Mouse (Mus musculus) embryonic facial prominence, embryonic 12.5 days (tissue): ENCODE measurements around the gene Btbd35f3. TPM values are rescaled to one million over a fixed set of nuclear protein-coding genes. Genes with fewer than 3 reads are reported as not detected.
"Not testable (repeated sequence)": the region's sequence is repeated elsewhere in the genome, so short reads cannot be mapped to it uniquely, and the experiment has no call there.

Experiments used
- ATAC-seq: fragments of 200-750 bp; cut with Nextera tagmentation; 2 replicates; pipeline ENCODE4 v1.8.0; 2017; ENCODE audit not compliant: insufficient number of reproducible peaks, insufficient read depth, low FRiP score, low TSS enrichment
- H3K27ac ChIP-seq: fragments of 300-500 bp; sonication (generic); 2 replicates; pipeline ENCODE4 v1.5.1; 2016; ENCODE audit warnings: mild to moderate bottlenecking
- H3K27me3 ChIP-seq: fragments of 300-500 bp; sonication (generic); 2 replicates; pipeline ENCODE4 v1.6.1; 2016; ENCODE audit warnings: mild to moderate bottlenecking, moderate library complexity
- H3K36me3 ChIP-seq: fragments of 300-500 bp; sonication (generic); 2 replicates; pipeline ENCODE4 v1.6.1; 2016; ENCODE audit warnings: mild to moderate bottlenecking
- H3K4me1 ChIP-seq: fragments of 300-500 bp; sonication (generic); 2 replicates; pipeline ENCODE4 v1.6.1; 2016
- H3K4me2 ChIP-seq: fragments of 300-500 bp; sonication (generic); replicated peaks from 2 replicates; pipeline ENCODE4 v1.6.1; 2016; ENCODE audit warnings: mild to moderate bottlenecking, moderate library complexity
- H3K4me3 ChIP-seq: fragments of 300-500 bp; sonication (generic); 2 replicates; pipeline ENCODE4 v1.5.1; 2016; ENCODE audit warnings: mild to moderate bottlenecking
- H3K9ac ChIP-seq: fragments of 300-500 bp; sonication (generic); 2 replicates; pipeline ENCODE4 v1.6.1; 2016; ENCODE audit warnings: mild to moderate bottlenecking, moderate library complexity
- H3K9me3 ChIP-seq: fragments of 300-500 bp; sonication (generic); 2 replicates; pipeline ENCODE4 v1.6.1; 2016; ENCODE audit warnings: mild to moderate bottlenecking, moderate library complexity
- WGBS: fragments of 180-500 bp; shearing (Covaris S2); methylation state at CpG from one replicate; pipeline ENCODE4 v1.1.7; 2016; 5-methylcytosine and 5-hydroxymethylcytosine counted together
- polyA plus RNA-seq: library from polyadenylated mRNA; unstranded; fragments of >200 nt; fragmentation: Nextera tagmentation; extraction: Ambion mirVana; gene quantifications from 2 replicates; pipeline ENCODE4 v1.2.1, GENCODE M21; 2016

Btbd35f3 gene
- not detected in 2 replicates for polyA plus RNA-seq

DNA sequence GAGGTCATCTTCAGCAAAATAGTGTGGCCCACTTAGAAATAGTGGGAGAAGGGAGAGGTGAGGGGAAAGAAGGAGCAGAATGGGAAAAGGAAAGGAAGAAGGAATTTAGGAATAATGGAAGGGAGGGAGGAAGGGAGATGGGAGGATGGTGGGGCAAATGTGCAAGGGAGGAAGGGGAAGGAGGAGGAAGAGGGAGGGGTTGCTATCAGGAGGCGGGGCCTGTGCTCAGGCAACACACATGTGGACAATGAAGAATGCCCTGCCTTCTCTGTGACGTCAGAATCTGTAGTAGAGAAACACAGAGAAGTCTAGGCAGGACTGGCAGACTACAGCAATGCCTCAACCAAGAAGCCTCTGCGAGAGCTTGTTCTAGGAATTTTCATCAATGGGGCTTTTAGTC lies at the start of gene Btbd35f3:
TSS of gene Btbd35f3 (plus strand) at position 301 of the 400 bp plus-strand sequence.
- H3K27ac ChIP-seq, H3K9ac ChIP-seq, H3K27me3 ChIP-seq, H3K4me1 ChIP-seq, H3K36me3 ChIP-seq, ATAC-seq, H3K4me2 ChIP-seq, H3K4me3 ChIP-seq, H3K9me3 ChIP-seq: not testable (repeated sequence)
- no CpG with 5 or more reads among the region's 3 CpGs for WGBS

Other genes with a start within 250 kb of the Btbd35f3 start
- gene Btbd35f16, start 80.7 kb upstream of the Btbd35f3 start, polyA plus RNA-seq, result not detected in 2 replicates
- gene Btbd35f28, start 158.9 kb downstream of the Btbd35f3 start, polyA plus RNA-seq, result not detected in 2 replicates